Mouse (Mus musculus): ENCODE data around the gene Rag2. TPM values are rescaled to one million over a fixed set of nuclear protein-coding genes. Genes with fewer than 3 reads are reported as not detected.

The Rag2 gene
- polyA plus RNA-seq, 1 experiment from 2014 or later: not detected

- WGBS: 87% methylated on average over 5 of the region's 5 CpGs
- Histone ChIP-seq H3K27me3 (replicated peaks; ENCODE audit: control insufficient read depth, insufficient read depth, low read length) (no peaks in the 10 kb centered on the region), H3K36me3 (ENCODE audit: control insufficient read depth, insufficient read depth) (no peaks in the 10 kb centered on the region), H3K4me2 (ENCODE audit: low read length) (no peak overlapping the region), H3K27ac (ENCODE audit: low read length) (no peak overlapping the region), H3K9ac (replicated peaks; ENCODE audit: low read depth, low read length) (no peak overlapping the region), H3K9me3 (ENCODE audit: control insufficient read depth, low read length) (no peaks in the 10 kb centered on the region), H3K4me3 (replicated peaks; ENCODE audit: low read length) (no peak overlapping the region), H3K4me1 (replicated peaks; ENCODE audit: control insufficient read depth, insufficient read depth, low read length) (peaks cover 22% of the 10 kb centered on the region)
- no peak for ATAC-seq
Measured at GRCm38 (mm10) chr2:101594681-101595080, 29.8 kb upstream of the Rag2 start.

- H3K27me3 ChIP-seq (replicated peaks; ENCODE audit: control insufficient read depth, insufficient read depth, low read length): no peaks in the 10 kb centered on the region
- H3K27ac ChIP-seq (ENCODE audit: low read length): no peak overlapping the region
- no peak overlapping the region for H3K4me3 ChIP-seq (replicated peaks; ENCODE audit: low read length)
- H3K9ac ChIP-seq (replicated peaks; ENCODE audit: low read depth, low read length): no peak overlapping the region
- no peaks in the 10 kb centered on the region for H3K36me3 ChIP-seq (ENCODE audit: control insufficient read depth, insufficient read depth)
- H3K9me3 ChIP-seq (ENCODE audit: control insufficient read depth, low read length): no peaks in the 10 kb centered on the region
- no peak for ATAC-seq
- H3K4me1 ChIP-seq (replicated peaks; ENCODE audit: control insufficient read depth, insufficient read depth, low read length): peaks cover 36% of the 10 kb centered on the region
- H3K4me2 ChIP-seq (ENCODE audit: low read length): no peak overlapping the region
Measured at GRCm38 (mm10) chr2:101597186-101597585, 27.3 kb upstream of the Rag2 start.

- peaks cover 28% of the 10 kb centered on the region for H3K4me1 ChIP-seq (replicated peaks; ENCODE audit: control insufficient read depth, insufficient read depth, low read length)
- H3K27me3 ChIP-seq (replicated peaks; ENCODE audit: control insufficient read depth, insufficient read depth, low read length): no peaks in the 10 kb centered on the region; the same call in 1 of the 2 replicates
- 29% methylated on average over 13 of the region's 13 CpGs for whole genome bisulfite sequencing
- H3K9me3 ChIP-seq (ENCODE audit: control insufficient read depth, low read length): no peaks in the 10 kb centered on the region
- no peak overlapping the region for H3K27ac ChIP-seq (ENCODE audit: low read length)
- no peaks in the 10 kb centered on the region for H3K36me3 ChIP-seq (ENCODE audit: control insufficient read depth, insufficient read depth)
- H3K4me3 ChIP-seq (replicated peaks; ENCODE audit: low read length): 0 out of 2 replicates have a peak overlapping the region, but pooled peaks have one; percentile 18
- H3K4me2 ChIP-seq (ENCODE audit: low read length): peak overlapping the region; percentile 47
- peak; percentile 36; the same call in 1 of the 2 replicates for ATAC-seq
- 0 out of 2 replicates have a peak overlapping the region, but pooled peaks have one; percentile 15 for H3K9ac ChIP-seq (replicated peaks; ENCODE audit: low read depth, low read length)
Measured at GRCm38 (mm10) chr2:101598190-101599181, 26.0 kb upstream of the Rag2 start.

- 4% methylated on average over 8 of the region's 8 CpGs for WGBS
- Histone ChIP-seq H3K4me3 (replicated peaks; ENCODE audit: low read length) (no peak overlapping the region), H3K4me2 (ENCODE audit: low read length) (peak overlapping the region; percentile 19), H3K36me3 (ENCODE audit: control insufficient read depth, insufficient read depth) (no peaks in the 10 kb centered on the region), H3K9me3 (ENCODE audit: control insufficient read depth, low read length) (no peaks in the 10 kb centered on the region), H3K9ac (replicated peaks; ENCODE audit: low read depth, low read length) (no peak overlapping the region; the same call in 1 of the 2 replicates), H3K27me3 (replicated peaks; ENCODE audit: control insufficient read depth, insufficient read depth, low read length) (no peaks in the 10 kb centered on the region; the same call in 1 of the 2 replicates), H3K4me1 (replicated peaks; ENCODE audit: control insufficient read depth, insufficient read depth, low read length) (peaks cover 28% of the 10 kb centered on the region), H3K27ac (ENCODE audit: low read length) (peak overlapping the region; percentile 69)
- peak; percentile 80 for ATAC-seq
Measured at GRCm38 (mm10) chr2:101600703-101601102, 23.8 kb upstream of the Rag2 start.

GRCm38 (mm10) chr2:101603099-101603498 lies 21.4 kb upstream of the Rag2 start:
- no peak for ATAC-seq
- Histone ChIP-seq H3K36me3 (ENCODE audit: control insufficient read depth, insufficient read depth) (no peaks in the 10 kb centered on the region), H3K4me2 (ENCODE audit: low read length) (no peak overlapping the region), H3K9me3 (ENCODE audit: control insufficient read depth, low read length) (no peaks in the 10 kb centered on the region), H3K9ac (replicated peaks; ENCODE audit: low read depth, low read length) (no peak overlapping the region), H3K27ac (ENCODE audit: low read length) (no peak overlapping the region), H3K4me3 (replicated peaks; ENCODE audit: low read length) (no peak overlapping the region), H3K4me1 (replicated peaks; ENCODE audit: control insufficient read depth, insufficient read depth, low read length) (peaks cover 26% of the 10 kb centered on the region), H3K27me3 (replicated peaks; ENCODE audit: control insufficient read depth, insufficient read depth, low read length) (no peaks in the 10 kb centered on the region; the same call in 1 of the 2 replicates)
- 97% methylated on average over 1 of the region's 1 CpGs for WGBS

- Histone ChIP-seq H3K9ac (replicated peaks; ENCODE audit: low read depth, low read length) (no peak overlapping the region), H3K27ac (ENCODE audit: low read length) (no peak overlapping the region), H3K4me1 (replicated peaks; ENCODE audit: control insufficient read depth, insufficient read depth, low read length) (no peaks in the 10 kb centered on the region), H3K4me3 (replicated peaks; ENCODE audit: low read length) (no peak overlapping the region), H3K36me3 (ENCODE audit: control insufficient read depth, insufficient read depth) (no peaks in the 10 kb centered on the region), H3K9me3 (ENCODE audit: control insufficient read depth, low read length) (no peaks in the 10 kb centered on the region), H3K27me3 (replicated peaks; ENCODE audit: control insufficient read depth, insufficient read depth, low read length) (no peaks in the 10 kb centered on the region), H3K4me2 (ENCODE audit: low read length) (no peak overlapping the region)
- peak; percentile 96 for ATAC-seq
- 29% methylated on average over 7 of the region's 7 CpGs for WGBS
Measured at GRCm38 (mm10) chr2:101608232-101608894, 16.2 kb upstream of the Rag2 start.

- Histone ChIP-seq H3K4me3 (replicated peaks; ENCODE audit: low read length) (no peak overlapping the region), H3K4me2 (ENCODE audit: low read length) (no peak overlapping the region), H3K4me1 (replicated peaks; ENCODE audit: control insufficient read depth, insufficient read depth, low read length) (peaks cover 3% of the 10 kb centered on the region; the same call in 1 of the 2 replicates), H3K9me3 (ENCODE audit: control insufficient read depth, low read length) (no peaks in the 10 kb centered on the region), H3K27ac (ENCODE audit: low read length) (no peak overlapping the region), H3K36me3 (ENCODE audit: control insufficient read depth, insufficient read depth) (no peaks in the 10 kb centered on the region), H3K27me3 (replicated peaks; ENCODE audit: control insufficient read depth, insufficient read depth, low read length) (no peaks in the 10 kb centered on the region), H3K9ac (replicated peaks; ENCODE audit: low read depth, low read length) (no peak overlapping the region)
- no peak for ATAC-seq
- 90% methylated on average over 3 of the region's 3 CpGs for WGBS
Measured at GRCm38 (mm10) chr2:101610861-101611260, 13.7 kb upstream of the Rag2 start.

GRCm38 (mm10) chr2:101615464-101616305 lies 8.8 kb upstream of the Rag2 start:
- Histone ChIP-seq H3K27me3 (replicated peaks; ENCODE audit: control insufficient read depth, insufficient read depth, low read length) (no peaks in the 10 kb centered on the region), H3K27ac (ENCODE audit: low read length) (no peak overlapping the region), H3K9ac (replicated peaks; ENCODE audit: low read depth, low read length) (no peak overlapping the region), H3K4me2 (ENCODE audit: low read length) (no peak overlapping the region), H3K36me3 (ENCODE audit: control insufficient read depth, insufficient read depth) (no peaks in the 10 kb centered on the region), H3K4me1 (replicated peaks; ENCODE audit: control insufficient read depth, insufficient read depth, low read length) (peaks cover 3% of the 10 kb centered on the region; the same call in 1 of the 2 replicates), H3K9me3 (ENCODE audit: control insufficient read depth, low read length) (no peaks in the 10 kb centered on the region), H3K4me3 (replicated peaks; ENCODE audit: low read length) (no peak overlapping the region)
- 45% methylated on average over 10 of the region's 10 CpGs for WGBS
- peak; percentile 52 for ATAC-seq
